Mouse (Mus musculus) layer of hippocampus, adult 18-20 months (tissue): ENCODE data around the gene Cryzl2. TPM values are rescaled to one million over a fixed set of nuclear protein-coding genes. Genes with fewer than 3 reads are reported as not detected.
A peak's percentile ranks its signal among the peaks of the same experiment; 100 is the strongest.

Source experiments
- DNase-seq, 2 experiments: peaks; one replicate each; pipeline ENCODE4 v3.0.0; 2022; ENCODE audit warnings: low spot score in 2 of 2
- total RNA-seq, 2 experiments: library from RNA; stranded (reverse); gene quantifications; 2 replicates each; pipeline ENCODE4 v1.2.3; 2021

The Cryzl2 gene
- total RNA-seq, 2 experiments from 2014 or later, result 5.5 to 5.7 TPM

DNA sequence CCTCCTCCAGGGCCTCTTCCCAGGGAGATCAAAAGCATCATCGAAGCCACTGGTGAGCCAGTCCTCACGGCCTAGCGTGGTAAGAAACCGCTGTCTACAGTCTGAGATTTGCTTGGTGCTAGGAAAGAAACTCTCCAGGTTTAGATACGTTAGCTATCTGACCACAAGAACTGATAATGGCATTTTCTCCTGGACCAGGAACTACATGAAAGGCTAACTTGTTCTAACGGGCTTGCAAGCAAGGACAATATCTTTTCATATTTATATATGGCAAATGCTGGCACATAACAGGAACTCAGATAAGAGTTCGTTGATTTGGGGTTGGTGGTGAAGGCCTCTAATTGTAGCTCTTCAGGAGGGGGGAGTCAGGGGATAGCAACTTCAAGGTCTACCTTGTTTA, 66.4 kb downstream of the Cryzl2 start:
- no peak for DNase-seq

GRCm38 (mm10) chr1:157525692-157526354, 67.4 kb downstream of the Cryzl2 start:
- DNase-seq, result no peak

- no peak for DNase-seq
These were observed 68.2 kb downstream of the Cryzl2 start for GRCm38 (mm10) chr1:157526625-157527024.

GRCm38 (mm10) chr1:157532826-157533460, 74.6 kb downstream of the Cryzl2 start:
- no peak for DNase-seq

GRCm38 (mm10) chr1:157535571-157535970, 77.2 kb downstream of the Cryzl2 start:
- no peak for DNase-seq

GRCm38 (mm10) chr1:157536471-157536870, 78.1 kb downstream of the Cryzl2 start:
- peak; percentile 32 to 85 for DNase-seq

- no peak for DNase-seq
These were observed 79.3 kb downstream of the Cryzl2 start for GRCm38 (mm10) chr1:157537636-157538035.

Other genes starting within 250 kb of the Cryzl2 start
- 10 to 100 TPM; 79.0 to 80.8 TPM for gene Rasal2, start 46.0 kb upstream of the Cryzl2 start, total RNA-seq
- gene Sec16b, start 48.2 kb downstream of the Cryzl2 start, total RNA-seq, result under 1 TPM; 0.32 to 0.46 TPM